Mouse (Mus musculus) cerebellum, adult 11-12 months (tissue): ENCODE data around the gene L3hypdh.
"Not testable (repeated sequence)": the region's sequence is repeated elsewhere in the genome, so short reads cannot be mapped to it uniquely, and the experiment has no call there.

Experiments
- DNase-seq: peaks from one replicate; pipeline ENCODE4 v3.0.0; 2022

L3hypdh gene

GRCm38 (mm10) chr12:72053303-72053702 is 31.9 kb downstream of the L3hypdh start:
- no peak for DNase-seq

GRCm38 (mm10) chr12:72052571-72052970 is 32.7 kb downstream of the L3hypdh start:
- DNase-seq: no peak

GRCm38 (mm10) chr12:72050821-72051220 is 34.4 kb downstream of the L3hypdh start:
- DNase-seq: no peak

GRCm38 (mm10) chr12:72050156-72050555 is 35.1 kb downstream of the L3hypdh start:
- DNase-seq: not testable (repeated sequence)

GRCm38 (mm10) chr12:72047513-72047912 is 37.7 kb downstream of the L3hypdh start:
- no peak for DNase-seq

GRCm38 (mm10) chr12:72041238-72041637 is 44.0 kb downstream of the L3hypdh start:
- DNase-seq: no peak

- no peak for DNase-seq
Observed at GRCm38 (mm10) chr12:72039501-72039900, 45.7 kb downstream of the L3hypdh start.

- no peak for DNase-seq
Observed at GRCm38 (mm10) chr12:72038866-72039265, 46.4 kb downstream of the L3hypdh start.

- DNase-seq: no peak
Observed at GRCm38 (mm10) chr12:72037049-72037448, 48.2 kb downstream of the L3hypdh start.

GRCm38 (mm10) chr12:72036097-72036661 is 49.1 kb downstream of the L3hypdh start:
- no peak for DNase-seq

- no peak for DNase-seq
Observed at GRCm38 (mm10) chr12:72031794-72032193, 53.4 kb downstream of the L3hypdh start.

- DNase-seq: no peak
Observed at GRCm38 (mm10) chr12:72031171-72031570, 54.1 kb downstream of the L3hypdh start.

- no peak for DNase-seq
Observed at GRCm38 (mm10) chr12:72025275-72025795, 59.9 kb downstream of the L3hypdh start.

- no peak for DNase-seq
Observed at GRCm38 (mm10) chr12:72023572-72023971, 61.7 kb downstream of the L3hypdh start.
